Mouse (Mus musculus) liver, adult 2 months (tissue): ENCODE results near the gene Lgals1. TPM values are rescaled to one million over a fixed set of nuclear protein-coding genes. Genes with fewer than 3 reads are reported as not detected.

Experiments
- DNase-seq: peaks from one replicate; pipeline ENCODE4 v3.0.0-alpha.2; 2011; ENCODE audit warnings: low read depth, low spot score; ENCODE audit errors: extremely low read depth
- H3K27ac ChIP-seq: fragments of 200-500 bp; replicated peaks from 2 replicates; pipeline ENCODE4 v1.5.1; 2012; ENCODE audit warnings: low read depth, mild to moderate bottlenecking, control low read depth, inconsistent platforms, low read length; ENCODE audit not compliant: insufficient read depth
- H3K27me3 ChIP-seq: fragments of 200-500 bp; 2 replicates; pipeline ENCODE4 v1.6.1; 2012; ENCODE audit warnings: mild to moderate bottlenecking, moderate library complexity, low read length, inconsistent platforms; ENCODE audit not compliant: control insufficient read depth, insufficient read depth
- H3K36me3 ChIP-seq: fragments of 200-500 bp; 2 replicates; pipeline ENCODE4 v1.6.1; 2012; ENCODE audit warnings: low read length, inconsistent platforms; ENCODE audit not compliant: control insufficient read depth, insufficient read depth
- H3K4me1 ChIP-seq: fragments of 200-500 bp; 2 replicates; pipeline ENCODE4 v1.6.1; 2011; ENCODE audit warnings: low read length; ENCODE audit not compliant: control insufficient read depth, insufficient read depth
- H3K4me3 ChIP-seq: fragments of 200-500 bp; 2 replicates; pipeline ENCODE4 v1.5.1; 2011; ENCODE audit warnings: low read depth, mild to moderate bottlenecking, control low read depth, low read length, moderate library complexity; ENCODE audit not compliant: insufficient read depth
- H3K79me2 ChIP-seq: fragments of 200-500 bp; 2 replicates; pipeline ENCODE4 v1.6.1; 2012; ENCODE audit warnings: inconsistent platforms, mild to moderate bottlenecking, low read length, moderate library complexity; ENCODE audit not compliant: control insufficient read depth, insufficient read depth
- H3K9ac ChIP-seq: fragments of 200-500 bp; 2 replicates; pipeline ENCODE4 v1.6.1; 2012; ENCODE audit warnings: low read depth, mild to moderate bottlenecking, control low read depth, inconsistent platforms, low read length
- CTCF ChIP-seq: fragments of 200-500 bp; IDR thresholded peaks from 2 replicates; pipeline ENCODE4 v1.5.1; 2011; ENCODE audit warnings: low read depth, low read length, control low read depth
- POLR2A ChIP-seq: fragments of 200-500 bp; IDR thresholded peaks from 2 replicates; pipeline ENCODE4 v1.6.1; 2011; ENCODE audit warnings: low read length, control low read depth; ENCODE audit not compliant: insufficient read depth; ENCODE audit errors: extremely low read depth
- WGBS: fragments of 180-500 bp; shearing (Covaris S2); methylation state at CpG from one replicate; pipeline ENCODE4 v1.1.7; 2018; 5-methylcytosine and 5-hydroxymethylcytosine counted together
- polyA plus RNA-seq: library from polyadenylated mRNA; depleted of rRNA; stranded (reverse); fragments of >200 nt; gene quantifications from 2 replicates; pipeline ENCODE4 v1.2.3, GENCODE M21; 2012
- total RNA-seq: library from RNA; depleted of rRNA; stranded (reverse); fragments of >200 nt; gene quantifications from 2 replicates; pipeline ENCODE4 v1.2.3, GENCODE M21; 2014

The Lgals1 gene
- total and polyA plus RNA-seq, 2 experiments = 25.2 to 31.6 TPM

DNA sequence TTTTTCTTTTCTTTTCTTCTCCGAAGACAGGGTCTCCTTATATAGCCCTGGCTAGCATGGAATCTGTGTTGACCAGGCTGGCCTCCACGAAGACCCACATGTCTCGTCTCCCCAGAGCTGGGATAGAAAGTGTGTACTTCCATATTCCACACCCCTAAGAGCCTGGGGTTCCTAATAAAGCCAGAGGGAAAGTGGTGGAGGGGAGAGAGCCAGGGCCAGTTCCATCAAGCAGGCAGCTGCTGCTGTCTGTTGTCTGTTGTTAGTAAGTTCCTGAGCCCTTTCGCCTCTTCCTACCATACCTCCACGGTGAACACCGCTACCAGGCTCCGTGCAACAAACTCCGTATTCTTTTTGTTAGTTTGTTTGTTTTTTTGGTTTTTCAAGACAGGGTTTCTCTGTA is 2.0 kb downstream of the Lgals1 start:
- TF ChIP-seq POLR2A = no peak
- TF ChIP-seq CTCF = no peak
- no peak overlapping the region for H3K27ac ChIP-seq
- H3K79me2 ChIP-seq = no peaks in the 10 kb centered on the region
- DNase-seq = no peak
- peaks cover 11% of the 10 kb centered on the region; the same call in 1 of the 2 replicates for H3K4me1 ChIP-seq
- no peaks in the 10 kb centered on the region for H3K27me3 ChIP-seq
- H3K4me3 ChIP-seq = no peak overlapping the region
- WGBS = 66% methylated on average over 8 of the region's 8 CpGs
- no peaks in the 10 kb centered on the region for H3K36me3 ChIP-seq
- no peak overlapping the region for H3K9ac ChIP-seq

DNA sequence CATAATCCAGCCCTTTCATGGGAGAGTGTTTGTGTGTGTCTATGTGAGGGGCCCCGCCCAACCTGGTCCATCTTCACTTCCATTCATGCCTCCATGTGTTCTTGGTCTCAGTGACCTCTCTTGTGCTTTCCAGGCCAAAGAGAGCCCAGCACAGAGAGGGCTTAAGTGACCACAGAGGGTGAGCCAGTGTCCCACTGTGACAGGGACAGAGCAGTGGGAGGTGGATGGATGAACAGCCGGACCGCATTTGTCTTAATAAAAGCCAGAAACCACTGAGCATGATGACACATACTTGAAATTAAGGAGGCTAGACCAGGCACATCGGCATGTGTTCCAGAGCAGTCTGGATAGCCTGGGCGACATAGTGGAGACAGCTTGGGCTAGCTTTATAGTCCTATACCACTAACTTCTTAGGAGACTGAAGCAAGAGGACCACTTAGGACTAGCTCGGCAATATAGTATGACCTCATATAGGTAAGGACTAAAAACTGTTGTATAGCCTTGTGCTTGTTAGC is 3.7 kb downstream of the Lgals1 start:
- TF ChIP-seq CTCF = no peak
- no peak for TF ChIP-seq POLR2A
- Histone ChIP-seq H3K4me1 (peaks cover 13% of the 10 kb centered on the region), H3K27me3 (no peaks in the 10 kb centered on the region), H3K79me2 (no peaks in the 10 kb centered on the region; the same call in 1 of the 2 replicates), H3K27ac (no peak overlapping the region), H3K9ac (no peak overlapping the region), H3K36me3 (no peaks in the 10 kb centered on the region), H3K4me3 (no peak overlapping the region)
- no peak for DNase-seq
- WGBS = 93% methylated on average over 6 of the region's 6 CpGs

DNA sequence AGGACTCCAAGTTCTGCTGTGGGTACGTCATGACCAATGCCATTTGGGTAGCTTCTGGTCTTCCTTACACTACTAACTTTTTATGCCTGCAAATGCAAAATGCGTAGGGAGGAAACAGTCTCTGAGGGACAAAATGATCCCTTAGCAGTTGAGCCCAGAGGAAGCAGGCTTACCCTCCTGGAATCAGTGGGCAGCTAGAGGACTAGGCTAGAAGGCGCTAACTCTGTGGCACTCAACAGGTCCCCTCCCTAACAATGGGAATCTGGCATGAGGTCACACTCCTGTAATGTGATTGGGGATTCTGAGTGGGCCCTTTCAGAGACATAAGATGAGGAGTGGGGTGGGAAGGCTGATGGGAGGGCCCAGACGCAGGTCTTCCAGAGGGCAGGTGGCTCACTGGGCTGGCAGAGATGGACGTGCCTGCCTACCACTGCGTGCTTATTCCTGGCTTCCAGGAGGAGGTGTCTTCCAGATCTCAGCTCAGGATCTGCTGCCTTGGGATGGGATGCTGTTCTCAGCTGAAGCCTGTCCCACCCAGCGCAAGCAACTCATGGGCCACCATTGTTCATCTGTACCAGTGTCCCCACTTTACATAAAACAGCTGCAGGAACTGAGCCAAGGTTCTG is 4.4 kb downstream of the Lgals1 start:
- DNase-seq = no peak
- Histone ChIP-seq H3K36me3 (no peaks in the 10 kb centered on the region), H3K4me3 (no peak overlapping the region), H3K27me3 (no peaks in the 10 kb centered on the region), H3K27ac (no peak overlapping the region), H3K9ac (no peak overlapping the region), H3K79me2 (no peaks in the 10 kb centered on the region; the same call in 1 of the 2 replicates), H3K4me1 (peaks cover 12% of the 10 kb centered on the region)
- TF ChIP-seq POLR2A (no peak), CTCF (no peak)
- WGBS = 96% methylated on average over 7 of the region's 7 CpGs

DNA sequence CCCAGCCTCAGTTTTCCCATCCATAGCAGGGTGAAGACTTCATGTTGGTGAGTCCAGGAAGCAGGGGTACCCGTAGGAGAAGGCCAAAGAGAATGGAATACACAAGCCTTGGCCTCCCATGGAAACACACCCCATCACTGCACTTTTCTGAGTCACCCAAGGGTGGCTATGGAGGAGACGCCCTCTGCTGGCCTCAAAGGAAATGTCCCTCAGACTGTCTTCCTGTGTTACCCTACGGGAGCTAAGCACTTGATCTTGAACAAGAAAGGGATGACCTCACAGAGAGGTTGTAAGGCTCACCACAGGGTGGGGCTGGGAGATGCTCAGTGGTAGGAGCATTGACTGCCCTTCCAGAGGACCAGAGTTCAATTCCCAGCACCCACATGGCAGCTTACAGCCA is 5.1 kb downstream of the Lgals1 start:
- Histone ChIP-seq H3K4me3 (no peak overlapping the region), H3K9ac (no peak overlapping the region), H3K27ac (no peak overlapping the region), H3K36me3 (no peaks in the 10 kb centered on the region), H3K4me1 (peaks cover 6% of the 10 kb centered on the region), H3K79me2 (no peaks in the 10 kb centered on the region; the same call in 1 of the 2 replicates), H3K27me3 (no peaks in the 10 kb centered on the region)
- 12% methylated on average over 3 of the region's 3 CpGs for WGBS
- peak; percentile 53 for DNase-seq
- TF ChIP-seq POLR2A (no peak), CTCF (peak; percentile 77)

DNA sequence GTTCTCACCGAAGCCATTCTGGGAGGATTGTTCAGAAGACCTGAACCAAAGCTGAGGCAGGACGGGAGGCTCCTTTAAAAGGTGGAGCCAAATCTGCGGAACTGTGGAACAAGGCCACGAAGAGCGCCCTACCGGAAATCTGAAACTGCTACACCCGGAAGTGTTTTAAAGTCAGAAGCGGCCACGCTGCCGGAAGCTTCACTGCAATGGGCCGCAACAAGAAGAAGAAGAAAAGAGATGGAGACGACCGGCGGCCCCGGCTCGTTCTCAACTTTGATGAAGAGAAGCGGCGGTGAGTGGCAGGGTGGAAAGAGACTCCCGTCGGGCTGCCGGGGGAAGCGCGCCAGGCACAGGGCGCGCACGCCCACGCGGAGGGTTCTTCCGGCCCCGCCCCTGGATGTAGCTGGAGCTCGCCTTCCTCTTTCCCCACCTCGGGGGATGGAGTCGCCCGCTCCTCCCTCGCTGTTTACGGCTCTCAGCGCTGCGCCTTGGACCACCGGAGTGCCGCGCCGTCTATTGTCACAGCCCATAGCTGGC is 8.3 kb downstream of the Lgals1 start, which contains the start of gene Nol12:
TSS of gene Nol12 (plus strand) at position 150 of the 537 bp plus-strand sequence.
- Histone ChIP-seq H3K27me3 (no peaks in the 10 kb centered on the region), H3K36me3 (no peaks in the 10 kb centered on the region), H3K27ac (peak within 1 kb of the TSS; percentile 88), H3K79me2 (no peaks in the 10 kb centered on the region; the same call in 1 of the 2 replicates), H3K9ac (peak within 1 kb of the TSS; percentile 78), H3K4me1 (peaks cover 4% of the 10 kb centered on the region; the same call in 1 of the 2 replicates), H3K4me3 (peak within 1 kb of the TSS; percentile 92)
- peak; percentile 84 for DNase-seq
- TF ChIP-seq POLR2A = 0 out of 2 replicates have a peak, but pooled peaks have one; percentile 28
- TF ChIP-seq CTCF = 0 out of 2 replicates have a peak, but pooled peaks have one; percentile 3
- 0% methylated on average over 42 of the region's 42 CpGs for WGBS
